Mouse (Mus musculus) B cell, adult 67 days (primary cell): Measurements from ENCODE around the gene Ins1. TPM values are rescaled to one million over a fixed set of nuclear protein-coding genes. Genes with fewer than 3 reads are reported as not detected.

Experiments
- total RNA-seq, 2 experiments: library from RNA; stranded (reverse); gene quantifications; 4 replicates each; pipeline ENCODE4 v1.2.4; 2023

Gene Ins1
- not detected for total RNA-seq

DNA sequence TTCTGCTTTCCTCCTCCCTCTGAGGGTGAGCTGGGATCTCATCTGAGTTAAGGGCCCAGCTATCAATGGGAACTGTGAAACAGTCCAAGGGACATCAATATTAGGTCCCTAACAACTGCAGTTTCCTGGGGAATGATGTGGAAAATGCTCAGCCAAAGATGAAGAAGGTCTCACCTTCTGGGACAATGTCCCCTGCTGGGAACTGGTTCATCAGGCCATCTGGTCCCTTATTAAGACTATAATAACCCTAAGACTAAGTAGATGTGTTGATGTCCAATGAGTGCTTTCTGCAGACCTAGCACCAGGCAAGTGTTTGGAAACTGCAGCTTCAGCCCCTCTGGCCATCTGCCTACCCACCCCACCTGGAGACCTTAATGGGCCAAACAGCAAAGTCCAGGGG, at the start of gene Ins1:
TSS of gene Ins1 (plus strand) at position 301 of the 400 bp plus-strand sequence.

